Mouse (Mus musculus) G1E (cell line): ENCODE data around the gene Stard13. TPM values are rescaled to one million over a fixed set of nuclear protein-coding genes. Genes with fewer than 3 reads are reported as not detected.

Source experiments
- ATAC-seq: 2 replicates; pipeline ENCODE4 v1.8.0; 2016; ENCODE audit warnings: mild to moderate bottlenecking; ENCODE audit not compliant: insufficient number of reproducible peaks, poor library complexity, low FRiP score, severe bottlenecking; ENCODE audit errors: extremely low read depth
- DNase-seq: peaks from one replicate; pipeline ENCODE4 v3.0.0; 2012; ENCODE audit warnings: low spot score
- H3K27me3 ChIP-seq: 2 replicates; pipeline ENCODE4 v1.6.1; 2012; ENCODE audit warnings: mild to moderate bottlenecking, low read length, inconsistent platforms; ENCODE audit not compliant: insufficient read depth
- H3K36me3 ChIP-seq: replicated peaks from 2 replicates; pipeline ENCODE3; 2012; ENCODE audit warnings: mild to moderate bottlenecking, inconsistent platforms
- H3K4me1 ChIP-seq: 2 replicates; pipeline ENCODE4 v1.6.1; 2012; ENCODE audit warnings: low read depth, low read length, inconsistent platforms, mixed read lengths; ENCODE audit not compliant: insufficient read depth
- H3K4me3 ChIP-seq: 2 replicates; pipeline ENCODE4 v1.5.1; 2012; ENCODE audit warnings: low read depth, mild to moderate bottlenecking, inconsistent platforms, low read length, moderate library complexity, mixed read lengths
- H3K9me3 ChIP-seq: replicated peaks from 2 replicates; pipeline ENCODE4 v1.6.1; 2012; ENCODE audit warnings: inconsistent platforms
- CTCF ChIP-seq: IDR thresholded peaks from 2 replicates; pipeline ENCODE4 v1.5.1; 2012; ENCODE audit warnings: low read depth, low read length, inconsistent platforms, mixed read lengths
- GATA1 ChIP-seq: IDR thresholded peaks from 2 replicates; pipeline ENCODE4 v1.6.1; 2012; ENCODE audit warnings: borderline replicate concordance, low read length, inconsistent platforms, mixed read lengths
- GATA2 ChIP-seq: IDR thresholded peaks from 2 replicates; pipeline ENCODE4 v1.6.1; 2012; ENCODE audit warnings: low read depth, low read length, inconsistent platforms, borderline replicate concordance
- POLR2AphosphoS5 ChIP-seq: IDR thresholded peaks from 2 replicates; pipeline ENCODE4 v1.6.1; 2012; ENCODE audit warnings: low read depth, low read length, inconsistent platforms; ENCODE audit not compliant: insufficient replicate concordance
- TAL1 ChIP-seq: conservative IDR thresholded peaks from 2 replicates; pipeline ENCODE4 v1.6.1; 2012; ENCODE audit warnings: low read depth, low read length, inconsistent platforms, mixed read lengths
- polyA plus RNA-seq: library from polyadenylated mRNA; stranded (reverse); fragments of >175 nt; gene quantifications from 2 replicates; pipeline ENCODE4 v1.2.3, GENCODE M21; 2012
- total RNA-seq, 2 experiments: library from RNA; stranded (forward) in 1 of 2; stranded (reverse) in 1 of 2; fragments of 200-1000 nt in 1 of 2; fragments of >200 nt in 1 of 2; fragmentation: Nextera tagmentation in 1 of 2; gene quantifications; 2 replicates each; pipeline ENCODE4 v1.2.3; 2014 to 2017

The Stard13 gene
- total and polyA plus RNA-seq, 3 experiments: 0.05 TPM; not detected in 2

DNA sequence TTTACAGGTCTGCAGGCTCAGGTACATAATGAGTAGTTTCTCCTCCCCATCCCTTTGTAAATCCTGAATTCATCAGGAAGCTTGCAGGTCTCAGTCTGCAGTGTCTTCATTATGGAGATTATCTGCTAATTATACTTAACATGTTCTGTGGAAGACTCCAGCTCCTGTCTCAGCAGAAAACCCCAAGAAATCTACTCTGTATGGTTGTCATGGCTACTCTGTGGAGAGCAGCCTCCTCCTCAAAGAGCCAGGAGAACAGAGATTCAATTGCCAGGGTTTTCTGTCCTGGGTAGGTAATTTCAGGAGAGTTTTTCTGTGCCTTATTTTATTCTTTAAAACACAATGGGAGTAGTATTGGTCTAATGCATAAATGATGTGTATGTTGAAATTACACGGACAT, 210.7 kb downstream of the Stard13 start:
- no peak for TF ChIP-seq GATA2
- no peak for TF ChIP-seq GATA1
- TF ChIP-seq POLR2AphosphoS5: no peak
- no peak for TF ChIP-seq CTCF
- TF ChIP-seq TAL1: no peak
- ATAC-seq (no peak), DNase-seq (no peak)
- no peak overlapping the region for H3K4me3 ChIP-seq
- no peaks in the 10 kb centered on the region for H3K4me1 ChIP-seq
- no peaks in the 10 kb centered on the region for H3K27me3 ChIP-seq
- H3K36me3 ChIP-seq: no peaks in the 10 kb centered on the region
- H3K9me3 ChIP-seq: peaks cover 34% of the 10 kb centered on the region

DNA sequence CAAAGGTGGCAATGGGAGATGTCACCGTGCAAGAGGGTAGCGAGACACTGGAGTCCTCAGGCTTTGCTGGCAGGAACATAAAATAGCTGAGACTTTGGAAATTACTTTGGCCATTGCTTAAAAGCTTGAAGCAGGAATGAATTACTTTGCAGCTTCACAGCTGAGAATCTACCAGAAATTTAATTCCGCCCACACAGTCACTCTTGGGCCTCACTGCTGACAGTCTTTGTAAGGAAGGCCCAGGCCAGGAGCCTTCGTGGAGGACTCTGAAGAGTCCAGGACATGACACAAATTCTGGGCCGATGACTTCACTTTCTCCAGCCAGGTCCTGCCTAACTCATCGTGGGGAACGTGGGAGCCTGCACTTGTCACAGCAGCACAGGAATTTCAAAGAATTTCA, 211.6 kb downstream of the Stard13 start:
- Histone ChIP-seq H3K4me3 (no peak overlapping the region), H3K27me3 (no peaks in the 10 kb centered on the region), H3K4me1 (no peaks in the 10 kb centered on the region), H3K9me3 (peaks cover 38% of the 10 kb centered on the region), H3K36me3 (no peaks in the 10 kb centered on the region)
- no peak for DNase-seq
- ATAC-seq: no peak
- TF ChIP-seq TAL1: no peak
- no peak for TF ChIP-seq GATA2
- no peak for TF ChIP-seq POLR2AphosphoS5
- TF ChIP-seq CTCF: no peak
- TF ChIP-seq GATA1: no peak

DNA sequence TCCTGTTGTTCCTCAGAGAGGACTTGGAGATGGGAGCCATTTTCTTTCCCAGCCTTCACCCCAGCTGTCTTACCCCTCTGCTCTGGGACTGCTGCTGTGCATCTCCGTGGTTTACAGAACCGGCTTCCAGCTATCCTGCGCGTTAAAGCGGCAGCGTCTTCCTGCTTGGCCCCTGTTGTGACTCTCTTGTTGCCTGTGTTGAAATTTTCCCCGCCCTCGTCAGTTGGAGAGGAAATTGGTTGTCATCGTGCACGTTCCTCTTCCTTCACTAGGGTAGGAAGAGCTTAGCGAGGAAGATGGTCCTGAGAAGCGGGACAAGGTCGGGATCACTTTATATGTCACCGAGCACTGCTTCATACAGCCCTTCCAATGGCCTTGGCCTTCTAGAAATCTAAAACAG, 212.8 kb downstream of the Stard13 start:
- H3K4me3 ChIP-seq: no peak overlapping the region
- H3K4me1 ChIP-seq: no peaks in the 10 kb centered on the region
- ATAC-seq: no peak
- peaks cover 32% of the 10 kb centered on the region for H3K9me3 ChIP-seq
- no peaks in the 10 kb centered on the region for H3K36me3 ChIP-seq
- TF ChIP-seq GATA2 (no peak), CTCF (no peak), POLR2AphosphoS5 (no peak), GATA1 (no peak), TAL1 (no peak)
- H3K27me3 ChIP-seq: no peaks in the 10 kb centered on the region
- DNase-seq: no peak

DNA sequence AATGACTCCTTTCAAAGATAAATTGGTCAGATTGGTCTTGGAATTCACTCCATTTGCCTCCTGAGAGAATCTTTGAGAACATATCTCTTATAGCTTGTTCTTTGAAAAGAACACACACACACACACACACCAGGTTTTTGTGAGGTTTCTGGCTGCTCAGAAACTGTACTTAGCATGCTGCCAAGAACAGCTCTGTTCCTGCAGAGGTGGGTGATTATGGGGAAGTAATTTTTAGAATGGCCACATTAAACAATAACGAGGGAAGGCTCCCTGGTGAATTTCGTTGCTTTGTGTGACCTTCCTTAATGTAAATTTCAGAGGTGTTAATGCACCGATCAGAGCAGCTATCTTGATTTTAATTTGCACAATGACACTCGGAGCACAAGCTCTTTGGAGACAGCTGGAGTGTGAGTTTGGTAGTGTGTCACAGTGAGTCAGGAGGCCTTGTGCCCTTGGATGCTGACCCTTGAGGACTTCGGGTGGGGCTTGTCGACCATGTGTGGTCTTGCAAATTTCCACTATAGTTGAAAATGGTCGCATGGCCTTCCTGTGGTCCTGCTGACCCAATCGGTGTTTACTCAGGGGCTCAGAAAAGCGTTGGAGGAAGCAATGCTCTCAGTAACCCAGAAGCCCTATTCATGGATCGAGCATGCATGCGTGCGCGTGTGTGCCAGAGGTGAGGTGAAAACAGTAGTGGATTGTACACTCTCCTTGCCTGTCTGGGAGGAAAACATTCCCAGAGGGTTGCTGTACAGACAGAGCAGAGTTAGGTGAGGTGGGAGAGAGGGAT, 213.4 kb downstream of the Stard13 start:
- no peak for DNase-seq
- Histone ChIP-seq H3K4me1 (no peaks in the 10 kb centered on the region), H3K9me3 (peaks cover 29% of the 10 kb centered on the region), H3K36me3 (no peaks in the 10 kb centered on the region), H3K4me3 (no peak overlapping the region), H3K27me3 (no peaks in the 10 kb centered on the region)
- no peak for ATAC-seq
- TF ChIP-seq POLR2AphosphoS5 (no peak), TAL1 (no peak), CTCF (no peak), GATA2 (no peak), GATA1 (no peak)

DNA sequence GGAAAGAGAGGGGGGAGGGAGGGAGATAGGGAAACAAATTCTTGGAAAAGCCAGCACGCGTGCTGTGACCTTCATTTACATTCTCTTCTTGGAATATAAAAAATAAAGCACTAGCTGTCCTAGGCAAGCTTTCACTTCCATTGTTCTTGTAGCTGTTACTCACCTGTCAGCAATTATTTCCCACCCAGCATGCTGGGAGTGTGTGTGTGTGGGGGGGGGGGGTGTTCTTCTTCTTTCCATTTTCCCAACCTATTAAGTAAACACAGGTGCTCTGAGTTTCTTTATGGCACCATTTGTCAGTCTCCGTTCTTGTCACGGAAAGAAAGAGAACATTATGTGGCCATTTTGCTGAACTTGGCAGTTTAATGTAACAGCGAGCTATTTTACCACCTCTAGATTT, 214.7 kb downstream of the Stard13 start:
- Histone ChIP-seq H3K36me3 (no peaks in the 10 kb centered on the region), H3K4me1 (no peaks in the 10 kb centered on the region), H3K4me3 (no peak overlapping the region), H3K9me3 (peaks cover 29% of the 10 kb centered on the region), H3K27me3 (no peaks in the 10 kb centered on the region)
- DNase-seq (no peak), ATAC-seq (no peak)
- TF ChIP-seq CTCF (no peak), GATA1 (no peak), TAL1 (no peak), GATA2 (no peak), POLR2AphosphoS5 (no peak)

DNA sequence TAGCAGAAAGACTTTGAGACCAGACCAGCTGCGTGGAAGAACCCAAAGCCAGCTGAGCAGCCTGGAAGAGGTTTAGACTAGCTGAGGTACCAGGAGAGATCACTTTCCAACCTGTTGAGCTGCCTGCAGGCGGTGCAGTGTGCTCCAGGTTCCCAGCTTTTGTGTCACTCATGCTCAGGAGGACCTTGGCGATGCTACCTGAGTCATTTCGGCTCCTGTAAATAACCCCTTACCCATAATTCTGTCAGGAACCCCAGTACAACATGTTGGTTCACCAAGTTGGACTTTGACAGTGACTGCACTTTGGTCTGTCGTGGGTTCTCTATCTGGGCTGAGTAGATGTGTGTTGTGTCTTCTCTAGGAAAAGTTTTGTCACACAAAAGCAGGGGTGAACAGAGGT, 215.2 kb downstream of the Stard13 start:
- DNase-seq (no peak), ATAC-seq (no peak)
- H3K4me3 ChIP-seq: no peak overlapping the region
- no peaks in the 10 kb centered on the region for H3K36me3 ChIP-seq
- H3K27me3 ChIP-seq: no peaks in the 10 kb centered on the region
- TF ChIP-seq POLR2AphosphoS5 (no peak), TAL1 (no peak), CTCF (no peak), GATA2 (no peak), GATA1 (no peak)
- peaks cover 30% of the 10 kb centered on the region for H3K9me3 ChIP-seq
- H3K4me1 ChIP-seq: no peaks in the 10 kb centered on the region
